In genomic region chr7:112885546-112885945, GRCm38 (mm10) we compare ENCODE assay signal across 12 mouse cellular contexts.
DNase-seq lines count a peak whose midpoint lies in the region; ATAC-seq and TF ChIP-seq lines count a peak whose summit lies in the region.
"Had no signal": no experiment of that assay in that cellular context is flagged by ENCODE, and none has a peak within 500 bp of the region (broad histone marks: within the 10 kb centered on the region; RNA-seq: fewer than 3 reads in every experiment).

No protein-coding gene starts in this region.

- peaks cover 9% of the 10 kb centered on the region; the same call in 1 of the 2 replicates for H3K36me3 ChIP-seq in heart, adult 2 months (ENCODE audit: control insufficient read depth, insufficient read depth, low read length)
- H3K36me3 ChIP-seq in embryonic facial prominence, embryonic 10.5 days (replicated peaks) = peaks cover 26% of the 10 kb centered on the region
- no peaks in the 10 kb centered on the region for H3K36me3 ChIP-seq in heart, embryonic 11.5 days (ENCODE audit: control insufficient read depth, insufficient read depth, low read length)
- H3K36me3 ChIP-seq in limb, embryonic 13.5 days = peaks cover 8% of the 10 kb centered on the region; the same call in 1 of the 2 replicates
- H3K36me3 ChIP-seq: liver, embryonic 12.5 days had no signal

- DNase-seq in heart, adult 2 months = no peak
- DNase-seq in heart, postnatal 10 days = no peak
- no peak for DNase-seq in embryonic facial prominence, embryonic 10.5 days (ENCODE audit: low spot score)
- DNase-seq in frontal cortex, postnatal 14 days (ENCODE audit: low spot score in 2 of 2) = no peak
- DNase-seq in urinary bladder, postnatal 14 days (ENCODE audit: low spot score) = no peak
- DNase-seq: cerebellum, postnatal 10 days; embryo, embryonic 11 days had no signal

- no peak overlapping the region for H3K9ac ChIP-seq in heart, adult 2 months (ENCODE audit: low read depth, low read length)
- no peak overlapping the region for H3K9ac ChIP-seq in heart, embryonic 11.5 days (ENCODE audit: low read depth, low read length)
- H3K9ac ChIP-seq in limb, embryonic 13.5 days = no peak overlapping the region
- H3K9ac ChIP-seq: liver, embryonic 12.5 days had no signal

- ATAC-seq in heart, embryonic 11.5 days (replicated peaks; ENCODE audit: insufficient number of reproducible peaks, low FRiP score, low TSS enrichment) = no peak
- ATAC-seq in limb, embryonic 13.5 days (ENCODE audit: low FRiP score, low read depth) = peak; percentile 62
- ATAC-seq: liver, embryonic 12.5 days; Patski had no signal

- no peaks in the 10 kb centered on the region for H3K79me2 ChIP-seq in heart, adult 2 months (replicated peaks; ENCODE audit: control insufficient read depth, insufficient read depth, low read length)

- intact Hi-C loops in heart, adult 2 months (cut with DNase I) = no loop called here
- intact Hi-C loops in heart, postnatal 10 days (cut with DNase I) = no loop called here

- no peak for TF ChIP-seq POLR2A in heart, adult 2 months (IDR thresholded peaks at IDR 0.05; ENCODE audit: insufficient read depth, low read depth, low read length)

- 49% methylated on average over 8 of the region's 8 CpGs for WGBS in heart, adult 2 months
- WGBS in embryonic facial prominence, embryonic 10.5 days = 58% methylated on average over 8 of the region's 8 CpGs
- WGBS in heart, embryonic 11.5 days (ENCODE audit: insufficient replicate concordance) = 33% methylated on average over 8 of the region's 8 CpGs
- WGBS in limb, embryonic 13.5 days = 70% methylated on average over 8 of the region's 8 CpGs

- no peaks in the 10 kb centered on the region for H3K9me3 ChIP-seq in embryonic facial prominence, embryonic 10.5 days
- no peaks in the 10 kb centered on the region for H3K9me3 ChIP-seq in heart, embryonic 11.5 days (replicated peaks; ENCODE audit: control insufficient read depth, low read length)
- no peaks in the 10 kb centered on the region for H3K9me3 ChIP-seq in limb, embryonic 13.5 days
- H3K9me3 ChIP-seq: liver, embryonic 12.5 days had no signal

- TF ChIP-seq EP300 in heart, adult 2 months (IDR thresholded peaks at IDR 0.05; ENCODE audit: insufficient read depth, low read depth, low read length) = no peak

- no peak overlapping the region for H3K4me3 ChIP-seq in heart, adult 2 months
- no peak overlapping the region for H3K4me3 ChIP-seq in embryonic facial prominence, embryonic 10.5 days
- H3K4me3 ChIP-seq in heart, embryonic 11.5 days (ENCODE audit: low read depth, low read length) = no peak overlapping the region
- H3K4me3 ChIP-seq in limb, embryonic 13.5 days = no peak overlapping the region
- H3K4me3 ChIP-seq: liver, embryonic 12.5 days had no signal

- peak overlapping the region; percentile 77 for H3K27ac ChIP-seq in heart, adult 2 months
- peak overlapping the region; percentile 31; the same call in 1 of the 2 replicates for H3K27ac ChIP-seq in embryonic facial prominence, embryonic 10.5 days (replicated peaks)
- H3K27ac ChIP-seq in heart, embryonic 11.5 days (ENCODE audit: low read depth, low read length) = 0 out of 2 replicates have a peak overlapping the region, but pooled peaks have one; percentile 50
- H3K27ac ChIP-seq in limb, embryonic 13.5 days = no peak overlapping the region
- H3K27ac ChIP-seq: kidney, postnatal 0 days; liver, embryonic 12.5 days had no signal

- H3K4me1 ChIP-seq in heart, adult 2 months (ENCODE audit: control insufficient read depth, insufficient read depth, low read length) = peaks cover 9% of the 10 kb centered on the region
- H3K4me1 ChIP-seq in embryonic facial prominence, embryonic 10.5 days = peaks cover 47% of the 10 kb centered on the region
- peaks cover 34% of the 10 kb centered on the region for H3K4me1 ChIP-seq in heart, embryonic 11.5 days (ENCODE audit: control insufficient read depth, insufficient read depth, low read length)
- H3K4me1 ChIP-seq in limb, embryonic 13.5 days = peaks cover 23% of the 10 kb centered on the region
- H3K4me1 ChIP-seq: liver, embryonic 12.5 days had no signal

- peak overlapping the region; percentile 27 for H3K4me2 ChIP-seq in heart, embryonic 11.5 days
- H3K4me2 ChIP-seq in limb, embryonic 13.5 days (replicated peaks) = no peak overlapping the region
- H3K4me2 ChIP-seq: liver, embryonic 12.5 days had no signal

- H3K27me3 ChIP-seq in heart, adult 2 months (ENCODE audit: control insufficient read depth, insufficient read depth, low read length) = no peaks in the 10 kb centered on the region
- no peaks in the 10 kb centered on the region for H3K27me3 ChIP-seq in embryonic facial prominence, embryonic 10.5 days (replicated peaks; ENCODE audit: low read depth, poor library complexity, severe bottlenecking)
- H3K27me3 ChIP-seq in heart, embryonic 11.5 days (ENCODE audit: control insufficient read depth, insufficient read depth, low read length) = no peaks in the 10 kb centered on the region
- no peaks in the 10 kb centered on the region for H3K27me3 ChIP-seq in limb, embryonic 13.5 days
- H3K27me3 ChIP-seq: liver, embryonic 12.5 days; Patski had no signal

- no peak for TF ChIP-seq CTCF in heart, adult 2 months (IDR thresholded peaks at IDR 0.05)
